9 mouse cellular contexts compared by ENCODE assay signal in the genomic region with DNA sequence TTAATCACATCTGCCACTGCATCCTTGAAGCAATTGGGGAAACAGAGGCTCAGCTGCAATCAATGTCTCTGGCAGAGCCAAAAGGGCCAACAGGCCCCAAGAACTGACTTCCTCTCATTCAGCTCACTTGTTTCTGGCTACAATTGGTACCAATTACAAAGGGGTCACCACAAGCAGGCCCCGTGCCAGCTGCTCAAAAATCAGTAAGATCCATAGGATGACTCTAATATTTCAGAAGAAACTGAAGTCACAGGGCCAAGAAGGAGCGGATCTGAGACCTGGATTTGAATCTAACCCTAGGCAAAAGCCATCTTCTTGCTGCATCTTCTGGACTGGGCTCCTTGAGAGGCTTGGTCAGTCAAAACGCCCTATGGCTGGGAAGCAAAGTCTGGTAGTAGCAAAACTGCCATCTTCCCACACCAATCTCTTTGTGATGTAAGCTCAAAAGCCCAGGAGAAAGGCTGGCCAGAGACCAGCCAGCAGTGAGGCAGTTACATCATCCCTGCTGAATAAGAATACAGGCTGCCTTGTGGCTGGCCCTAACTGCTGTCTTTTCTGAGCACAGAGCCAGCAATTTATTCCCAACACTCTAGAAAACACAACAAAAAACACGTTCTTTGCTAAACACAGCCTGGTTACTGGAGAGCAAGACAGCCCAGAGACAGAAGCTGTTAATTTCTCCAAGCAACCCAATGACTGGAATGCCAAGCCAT. TPM values are rescaled to one million over a fixed set of nuclear protein-coding genes. Genes with fewer than 3 reads are reported as not detected.
DNase-seq lines count a peak whose midpoint lies in the region; ATAC-seq lines count a peak whose summit lies in the region.
"Had no signal": no experiment of that assay in that cellular context is flagged by ENCODE, and none has a peak within 500 bp of the region (broad histone marks: within the 10 kb centered on the region; RNA-seq: fewer than 3 reads in every experiment).

No protein-coding gene starts in this region.

- H3K9ac ChIP-seq in embryonic facial prominence, embryonic 13.5 days, result peak overlapping the region; percentile 97
- no peak overlapping the region for H3K9ac ChIP-seq in intestine, embryonic 14.5 days (ENCODE audit: low read length)
- peak overlapping the region; percentile 94 for H3K9ac ChIP-seq in liver, embryonic 15.5 days

- no peaks in the 10 kb centered on the region for H3K9me3 ChIP-seq in embryonic facial prominence, embryonic 13.5 days
- no peaks in the 10 kb centered on the region for H3K9me3 ChIP-seq in intestine, embryonic 14.5 days (ENCODE audit: control insufficient read depth, low read length)
- no peaks in the 10 kb centered on the region for H3K9me3 ChIP-seq in liver, embryonic 15.5 days (replicated peaks)

- ATAC-seq in embryonic facial prominence, embryonic 13.5 days (ENCODE audit: insufficient number of reproducible peaks, insufficient read depth, low FRiP score, low TSS enrichment, low read depth), result no peak
- ATAC-seq in intestine, embryonic 14.5 days (replicated peaks; ENCODE audit: low FRiP score, low TSS enrichment, low read depth), result no peak
- ATAC-seq in liver, embryonic 15.5 days (ENCODE audit: insufficient read depth), result no peak
- ATAC-seq in monocyte, adult 5-6 weeks (replicated peaks; ENCODE audit: insufficient number of reproducible peaks, low FRiP score, low TSS enrichment, poor library complexity, severe bottlenecking), result no peak

- H3K27ac ChIP-seq in embryonic facial prominence, embryonic 13.5 days, result no peak overlapping the region
- no peak overlapping the region for H3K27ac ChIP-seq in intestine, embryonic 14.5 days (ENCODE audit: low read depth)
- no peak overlapping the region for H3K27ac ChIP-seq in liver, embryonic 15.5 days (replicated peaks)

- peak; percentile 35 for DNase-seq in cerebellum, adult 8-10 months
- no peak for DNase-seq in cerebellum, adult 18-20 months
- DNase-seq in 3T3-L1 (ENCODE audit: low read depth, low spot score), result peak; percentile 87
- no peak for DNase-seq in intestine, embryonic 14.5 days (ENCODE audit: low spot score)
- no peak for DNase-seq in gastrocnemius, postnatal 10 days

- H3K27me3 ChIP-seq in embryonic facial prominence, embryonic 13.5 days, result no peaks in the 10 kb centered on the region
- H3K27me3 ChIP-seq in intestine, embryonic 14.5 days (replicated peaks; ENCODE audit: control insufficient read depth, insufficient read depth, low read length), result no peaks in the 10 kb centered on the region
- H3K27me3 ChIP-seq in liver, embryonic 15.5 days, result no peaks in the 10 kb centered on the region

- WGBS in embryonic facial prominence, embryonic 13.5 days, result 60% methylated on average over 4 of the region's 4 CpGs
- WGBS in intestine, embryonic 14.5 days, result 82% methylated on average over 4 of the region's 4 CpGs
- WGBS in liver, embryonic 15.5 days (ENCODE audit: insufficient replicate concordance), result 65% methylated on average over 4 of the region's 4 CpGs

- peaks cover 30% of the 10 kb centered on the region for H3K4me1 ChIP-seq in embryonic facial prominence, embryonic 13.5 days
- H3K4me1 ChIP-seq in intestine, embryonic 14.5 days (replicated peaks; ENCODE audit: control insufficient read depth, insufficient read depth, low read length), result peaks cover 15% of the 10 kb centered on the region
- peaks cover 47% of the 10 kb centered on the region for H3K4me1 ChIP-seq in liver, embryonic 15.5 days (replicated peaks)

- H3K4me2 ChIP-seq in embryonic facial prominence, embryonic 13.5 days, result peak overlapping the region; percentile 96
- peak overlapping the region; percentile 80; the same call in 1 of the 2 replicates for H3K4me2 ChIP-seq in intestine, embryonic 14.5 days (ENCODE audit: low read length)
- H3K4me2 ChIP-seq in liver, embryonic 15.5 days, result peak overlapping the region; percentile 88

- peaks cover 25% of the 10 kb centered on the region for H3K36me3 ChIP-seq in embryonic facial prominence, embryonic 13.5 days
- peaks cover 11% of the 10 kb centered on the region; the same call in 1 of the 2 replicates for H3K36me3 ChIP-seq in intestine, embryonic 14.5 days (ENCODE audit: control insufficient read depth, insufficient read depth, low read length)
- peaks cover 4% of the 10 kb centered on the region for H3K36me3 ChIP-seq in liver, embryonic 15.5 days (replicated peaks)

- peak overlapping the region; percentile 100 for H3K4me3 ChIP-seq in embryonic facial prominence, embryonic 13.5 days
- 0 out of 2 replicates have a peak overlapping the region, but pooled peaks have one; percentile 83 for H3K4me3 ChIP-seq in intestine, embryonic 14.5 days (ENCODE audit: low read depth, low read length)
- H3K4me3 ChIP-seq in liver, embryonic 15.5 days (replicated peaks), result peak overlapping the region; percentile 100

RNA-seq across cellular contexts. Expression of gene Rnf114, which starts 1.5 kb away (rescaled TPM):
- 88.4 and 91.9 TPM in 2 replicates for polyA plus RNA-seq in embryonic facial prominence, embryonic 13.5 days (2015; fragmentation: Nextera tagmentation; extraction: Ambion mirVana)
- 82.8 and 85.0 TPM in 2 replicates for polyA plus RNA-seq in intestine, embryonic 14.5 days (2014; fragmentation: Nextera tagmentation; extraction: Ambion mirVana)
- 35.3 and 38.2 TPM in 2 replicates for polyA plus RNA-seq in liver, embryonic 15.5 days (2015; fragmentation: Nextera tagmentation; extraction: Ambion mirVana)
- 62.6 to 74.1 TPM (median 67.8 TPM) in 3 replicates for total RNA-seq in monocyte, adult 5-6 weeks (2017)
- total RNA-seq in gastrocnemius, postnatal 10 days (2021), result 10 to 100 TPM; 16.8 to 18.3 TPM

RNA-seq across cellular contexts. Expression of gene Spata2, which starts 1.7 kb away (rescaled TPM):
- polyA plus RNA-seq in embryonic facial prominence, embryonic 13.5 days (2015; fragmentation: Nextera tagmentation; extraction: Ambion mirVana), result 15.4 TPM in 2 replicates
- polyA plus RNA-seq in intestine, embryonic 14.5 days (2014; fragmentation: Nextera tagmentation; extraction: Ambion mirVana), result 13.9 and 15.1 TPM in 2 replicates
- 8.1 and 8.3 TPM in 2 replicates for polyA plus RNA-seq in liver, embryonic 15.5 days (2015; fragmentation: Nextera tagmentation; extraction: Ambion mirVana)
- total RNA-seq in monocyte, adult 5-6 weeks (2017), result 7.3 to 13.8 TPM (median 9.6 TPM) in 3 replicates
- total RNA-seq in gastrocnemius, postnatal 10 days (2021), result 10 to 100 TPM; 14.9 to 15.6 TPM

RNA-seq across cellular contexts. Expression of gene Snai1, which starts 47.0 kb away (rescaled TPM):
- polyA plus RNA-seq in embryonic facial prominence, embryonic 13.5 days (2015; fragmentation: Nextera tagmentation; extraction: Ambion mirVana), result 113 and 129 TPM in 2 replicates
- polyA plus RNA-seq in intestine, embryonic 14.5 days (2014; fragmentation: Nextera tagmentation; extraction: Ambion mirVana), result 17.4 and 19.2 TPM in 2 replicates
- 1.6 and 1.9 TPM in 2 replicates for polyA plus RNA-seq in liver, embryonic 15.5 days (2015; fragmentation: Nextera tagmentation; extraction: Ambion mirVana)
- not detected in 3 replicates for total RNA-seq in monocyte, adult 5-6 weeks (2017)
- 1 to 10 TPM; 3.9 to 5.7 TPM for total RNA-seq in gastrocnemius, postnatal 10 days (2021)
- total RNA-seq: hematopoietic stem cell, adult 5-6 weeks had no signal

Comparison
In these comparisons a context has a peak if more than half of its experiments do, and no peak if none do; other contexts are left out.
1. DNase-seq: peak in cerebellum, adult 8-10 months (single experiment) and 3T3-L1 (single experiment); none in cerebellum, adult 18-20 months (0 of 2), intestine, embryonic 14.5 days (single experiment) and gastrocnemius, postnatal 10 days (single experiment).
2. Peak in every context shown above with its lines, with median percentiles within 50 percentile points of each other: H3K4me2 ChIP-seq and H3K4me3 ChIP-seq.